In genomic region chr13:108214485-108215107, GRCm38 (mm10) we compare ENCODE assay signal across 8 mouse cellular contexts. TPM values are rescaled to one million over a fixed set of nuclear protein-coding genes. Genes with fewer than 3 reads are reported as not detected.
A peak's percentile ranks its signal among the peaks of the same experiment; 100 is the strongest.
DNase-seq lines count a peak whose midpoint lies in the region; ATAC-seq and TF ChIP-seq lines count a peak whose summit lies in the region.

No protein-coding gene starts in this region.

- under 1% methylated on average over 50 of the region's 50 CpGs for WGBS in embryonic facial prominence, embryonic 10.5 days

- H3K27ac ChIP-seq in gastrocnemius, adult 2 months, result peak overlapping the region; percentile 53; the same call in 1 of the 2 replicates
- peak overlapping the region; percentile 75 for H3K27ac ChIP-seq in embryonic facial prominence, embryonic 10.5 days (replicated peaks)

- peaks cover 87% of the 10 kb centered on the region for H3K27me3 ChIP-seq in embryonic facial prominence, embryonic 10.5 days (replicated peaks; ENCODE audit: low read depth, poor library complexity, severe bottlenecking)

- ATAC-seq in activated CD4-positive, CD25-positive, alpha-beta regulatory T cell, adult 4 months, result peak; percentile 33
- peak; percentile 33 for ATAC-seq in megakaryocyte, adult 5-6 weeks (ENCODE audit: poor library complexity, severe bottlenecking)

- H3K9me3 ChIP-seq in embryonic facial prominence, embryonic 10.5 days, result no peaks in the 10 kb centered on the region

- TF ChIP-seq CTCF in gastrocnemius, adult 2 months (IDR thresholded peaks at IDR 0.05), result no peak

- peaks cover 18% of the 10 kb centered on the region for H3K4me1 ChIP-seq in embryonic facial prominence, embryonic 10.5 days

- DNase-seq in gastrocnemius, adult 2 months, result no peak
- no peak for DNase-seq in gastrocnemius, postnatal 10 days
- DNase-seq in embryonic facial prominence, embryonic 10.5 days (ENCODE audit: low spot score), result peak; percentile 59
- DNase-seq in heart, postnatal 14 days, result peak; percentile 5 to 9
- peak; percentile 25 to 40 for DNase-seq in left cerebral cortex, postnatal 36 days (ENCODE audit: low spot score in 2 of 2)
- peak; percentile 20 for DNase-seq in right cerebral cortex, postnatal 4 days

- intact Hi-C loops in gastrocnemius, adult 2 months (cut with DNase I), result loop anchor here (2.0 kb wide), 1 partner anchor 114 kb away; no protein-coding TSS in a partner anchor
- intact Hi-C loops in heart, postnatal 14 days (cut with DNase I), result loop anchor here (5.0 kb wide), 1 partner anchor 113 kb away; no protein-coding TSS in a partner anchor
- intact Hi-C loops in left cerebral cortex, postnatal 36 days (cut with DNase I), result loop anchor here (5.0 kb wide), 2 partner anchors 103 to 113 kb away; partner anchors contain the start of gene Depdc1b

- peak overlapping the region; percentile 81 for H3K4me3 ChIP-seq in gastrocnemius, adult 2 months
- H3K4me3 ChIP-seq in embryonic facial prominence, embryonic 10.5 days, result peak overlapping the region; percentile 82

- H3K36me3 ChIP-seq in embryonic facial prominence, embryonic 10.5 days (replicated peaks), result no peaks in the 10 kb centered on the region

RNA-seq across cellular contexts. Expression of gene Elovl7, which starts 0.4 kb away (rescaled TPM):
- under 1 TPM; 0.08 to 0.18 TPM for total RNA-seq in gastrocnemius, adult 2 months (2021)
- 1 to 10 TPM in 1 of 2 experiments, under 1 TPM in 1; 0.97 to 1.3 TPM for total RNA-seq in gastrocnemius, postnatal 10 days (2021)
- under 1 TPM in 1 of 2 experiments, not detected in 1; 0.15 TPM for polyA plus RNA-seq in activated CD4-positive, CD25-positive, alpha-beta regulatory T cell, adult 4 months (2017; shearing (Covaris generic))
- 1.4 and 1.9 TPM in 2 replicates for polyA plus RNA-seq in embryonic facial prominence, embryonic 10.5 days (2016; fragmentation: Nextera tagmentation; extraction: Ambion mirVana)
- under 1 TPM; 0.17 to 0.26 TPM for total RNA-seq in heart, postnatal 14 days (2021)
- 1 to 10 TPM; 7.1 to 9.6 TPM for total RNA-seq in left cerebral cortex, postnatal 36 days (2021)
- 6.9 and 9.3 TPM in 2 replicates for total RNA-seq in megakaryocyte, adult 5-6 weeks (2015)
- total RNA-seq in megakaryocyte, adult 5-6 weeks (2017), result 3.9 and 4.4 TPM in 2 replicates

RNA-seq across cellular contexts. Expression of gene Ercc8, which starts 56.1 kb away (rescaled TPM):
- 1 to 10 TPM; 5.4 to 6.0 TPM for total RNA-seq in gastrocnemius, adult 2 months (2021)
- total RNA-seq in gastrocnemius, postnatal 10 days (2021), result 10 to 100 TPM in 1 of 2 experiments, 1 to 10 TPM in 1; 9.5 to 10.2 TPM
- 10 to 100 TPM in 1 of 2 experiments, 1 to 10 TPM in 1; 8.3 to 10.7 TPM for polyA plus RNA-seq in activated CD4-positive, CD25-positive, alpha-beta regulatory T cell, adult 4 months (2017; shearing (Covaris generic))
- 24.2 and 24.9 TPM in 2 replicates for polyA plus RNA-seq in embryonic facial prominence, embryonic 10.5 days (2016; fragmentation: Nextera tagmentation; extraction: Ambion mirVana)
- 1 to 10 TPM; 7.5 to 8.9 TPM for total RNA-seq in heart, postnatal 14 days (2021)
- total RNA-seq in left cerebral cortex, postnatal 36 days (2021), result 10 to 100 TPM; 16.3 to 19.5 TPM
- 6.0 and 6.7 TPM in 2 replicates for total RNA-seq in megakaryocyte, adult 5-6 weeks (2015)
- total RNA-seq in megakaryocyte, adult 5-6 weeks (2017), result 7.1 and 8.7 TPM in 2 replicates

RNA-seq across cellular contexts. Expression of gene Ndufaf2, which starts 56.2 kb away (rescaled TPM):
- total RNA-seq in gastrocnemius, adult 2 months (2021), result 10 to 100 TPM; 13.4 to 20.2 TPM
- 10 to 100 TPM; 13.3 to 14.2 TPM for total RNA-seq in gastrocnemius, postnatal 10 days (2021)
- 10 to 100 TPM; 36.9 to 39.8 TPM for polyA plus RNA-seq in activated CD4-positive, CD25-positive, alpha-beta regulatory T cell, adult 4 months (2017; shearing (Covaris generic))
- 104 and 106 TPM in 2 replicates for polyA plus RNA-seq in embryonic facial prominence, embryonic 10.5 days (2016; fragmentation: Nextera tagmentation; extraction: Ambion mirVana)
- 10 to 100 TPM; 21.0 to 21.2 TPM for total RNA-seq in heart, postnatal 14 days (2021)
- total RNA-seq in left cerebral cortex, postnatal 36 days (2021), result 10 to 100 TPM; 20.3 to 21.4 TPM
- 13.9 and 14.9 TPM in 2 replicates for total RNA-seq in megakaryocyte, adult 5-6 weeks (2015)
- total RNA-seq in megakaryocyte, adult 5-6 weeks (2017), result 21.3 and 23.1 TPM in 2 replicates

Comparison
In these comparisons a context has a peak if more than half of its experiments do, and no peak if none do; other contexts are left out.
1. DNase-seq: peak in embryonic facial prominence, embryonic 10.5 days (single experiment), heart, postnatal 14 days (2 of 2), left cerebral cortex, postnatal 36 days (2 of 2) and right cerebral cortex, postnatal 4 days (single experiment); none in gastrocnemius, adult 2 months (single experiment) and gastrocnemius, postnatal 10 days (single experiment).